Mouse (Mus musculus): ENCODE measurements around the gene Vopp1.

- TF ChIP-seq CTCF (IDR thresholded peaks at IDR 0.05) = no peak
- TF ChIP-seq EP300 (IDR thresholded peaks at IDR 0.05) = no peak
Measured at GRCm38 (mm10) chr6:57693116-57693515, 131.8 kb downstream of the Vopp1 start.
